Mouse (Mus musculus) spleen, adult 2 months (tissue): ENCODE results near the gene Boc.

Experiments
- CTCF ChIP-seq: fragments of 200-500 bp; IDR thresholded peaks from 2 replicates; pipeline ENCODE4 v1.5.1; 2011; ENCODE audit warnings: mild to moderate bottlenecking, inconsistent platforms; ENCODE audit not compliant: insufficient read depth, insufficient read length, insufficient replicate concordance; ENCODE audit errors: extremely low read depth
- POLR2A ChIP-seq: fragments of 200-500 bp; IDR thresholded peaks from 2 replicates; pipeline ENCODE4 v1.6.1; 2011; ENCODE audit warnings: low read depth, low read length, inconsistent platforms

DNA sequence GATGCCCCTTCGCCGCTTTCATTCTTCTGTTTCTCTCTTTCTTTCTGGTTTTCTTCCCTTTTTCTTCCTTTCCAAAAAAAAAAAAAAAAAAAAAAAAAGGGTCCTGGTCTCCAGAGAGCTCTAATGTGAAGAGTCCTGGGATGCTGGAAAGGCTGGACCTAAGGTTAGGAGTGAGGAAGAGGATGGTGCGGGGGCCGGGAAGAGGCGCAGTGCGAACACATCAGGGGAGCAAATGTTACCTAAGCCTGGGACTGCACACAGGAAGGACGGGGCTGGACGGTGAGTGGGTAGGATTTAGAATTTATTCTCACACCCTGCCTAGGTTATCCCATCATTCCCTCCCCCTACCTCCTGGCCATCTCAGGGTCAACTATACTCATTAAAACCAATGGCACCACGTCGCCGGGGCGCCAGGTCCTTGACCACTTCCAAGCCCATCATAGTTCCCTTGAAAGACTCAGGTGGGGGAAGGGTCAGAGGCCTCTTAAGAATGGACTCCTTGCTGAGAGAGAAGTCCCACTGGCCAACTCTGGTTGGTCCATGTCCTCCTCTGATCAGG is 27.4 kb downstream of the Boc start:
- no peak for TF ChIP-seq POLR2A
- no peak for TF ChIP-seq CTCF
